20 mouse cellular contexts compared by ENCODE assay signal in the genomic region with DNA sequence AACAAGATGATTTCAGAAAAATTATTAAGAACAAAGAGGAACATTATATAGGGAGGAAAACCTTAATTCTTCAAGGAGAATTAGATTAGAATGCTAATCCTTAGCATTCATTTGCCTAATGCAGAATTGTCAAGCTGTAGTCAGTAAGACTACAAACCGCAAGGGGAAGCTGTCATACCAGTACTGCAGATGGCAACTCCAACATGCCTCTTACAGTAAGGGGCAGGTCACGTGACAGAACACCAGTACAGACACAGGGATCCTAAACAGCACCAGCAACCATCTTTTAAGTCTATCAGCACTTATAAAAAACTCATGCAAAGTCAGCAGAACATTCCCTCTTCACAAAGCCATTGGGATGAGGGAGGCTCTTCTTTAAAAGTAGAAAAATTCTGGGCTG. TPM values are rescaled to one million over a fixed set of nuclear protein-coding genes. Genes with fewer than 3 reads are reported as not detected.
DNase-seq lines count a peak whose midpoint lies in the region; TF ChIP-seq lines count a peak whose summit lies in the region.
"Had no signal": no experiment of that assay in that cellular context is flagged by ENCODE, and none has a peak within 500 bp of the region (broad histone marks: within the 10 kb centered on the region; RNA-seq: fewer than 3 reads in every experiment).

No protein-coding gene starts in this region.

- WGBS in spleen, adult 2 months = 22% methylated on average over 2 of the region's 2 CpGs

- peak; percentile 41 to 48 for DNase-seq in spleen, adult 2 months (ENCODE audit: low read depth in 1 of 2, low spot score in 2 of 2)
- DNase-seq in spleen, adult 18-20 months = no peak
- DNase-seq in ZHBTc4 (ENCODE audit: low read depth, low spot score) = peak; percentile 39
- DNase-seq in natural killer cell, adult 2 months (ENCODE audit: low spot score in 2 of 2) = peak; percentile 31 to 56
- peak; percentile 59 for DNase-seq in thymus, postnatal 4 days
- no peak for DNase-seq in right cerebral cortex, postnatal 25 days
- no peak for DNase-seq in lung, postnatal 4 days
- DNase-seq in right cerebral cortex, postnatal 36 days (ENCODE audit: low spot score in 2 of 2) = no peak
- DNase-seq: adrenal gland, adult 8-10 months; cerebellum, adult 8-10 months; forebrain, postnatal 0 days; gastrocnemius, postnatal 14 days; heart, postnatal 4 days; layer of hippocampus, adult 9-11 months; lung, embryonic 14.5 days; right cerebral cortex, adult 18-20 months had no signal

- no peak for TF ChIP-seq CTCF in spleen, adult 2 months (IDR thresholded peaks at IDR 0.05; ENCODE audit: extremely low read depth, insufficient read depth, insufficient read length, insufficient replicate concordance)

- H3K36me3 ChIP-seq in spleen, adult 2 months (ENCODE audit: control insufficient read depth, insufficient read depth, low read length) = no peaks in the 10 kb centered on the region
- H3K36me3 ChIP-seq: heart, embryonic 13.5 days; limb, embryonic 15.5 days had no signal

- TF ChIP-seq POLR2A in spleen, adult 2 months (IDR thresholded peaks at IDR 0.05; ENCODE audit: low read depth, low read length) = no peak

- no peak overlapping the region for H3K27ac ChIP-seq in spleen, adult 2 months (ENCODE audit: insufficient read depth, low read length)
- H3K27ac ChIP-seq: hindbrain, postnatal 0 days; limb, embryonic 15.5 days had no signal

- peaks cover 10% of the 10 kb centered on the region; the same call in 1 of the 2 replicates for H3K4me1 ChIP-seq in spleen, adult 2 months (ENCODE audit: control insufficient read depth, insufficient read depth, insufficient read length)

- no peaks in the 10 kb centered on the region for H3K27me3 ChIP-seq in spleen, adult 2 months (ENCODE audit: control insufficient read depth, insufficient read depth, low read length)
- H3K27me3 ChIP-seq: heart, embryonic 13.5 days; limb, embryonic 15.5 days had no signal

- H3K4me3 ChIP-seq in spleen, adult 2 months (ENCODE audit: extremely low read depth, insufficient read depth, insufficient read length) = no peak overlapping the region
- H3K4me3 ChIP-seq: erythroblast, embryonic 14.5 days; heart, embryonic 13.5 days; limb, embryonic 15.5 days had no signal

RNA-seq across cellular contexts. Expression of gene Tex9, which starts 1.5 kb away (rescaled TPM):
- 2.2 and 2.6 TPM in 2 replicates for polyA plus RNA-seq in spleen, adult 2 months (2012; rRNA removed)

RNA-seq across cellular contexts. Expression of gene Rfx7, which starts 38.6 kb away (rescaled TPM):
- 7.4 and 7.8 TPM in 2 replicates for polyA plus RNA-seq in spleen, adult 2 months (2012; rRNA removed)

RNA-seq across cellular contexts. Expression of gene Mns1, which starts 55.7 kb away (rescaled TPM):
- 0.63 and 0.74 TPM in 2 replicates for polyA plus RNA-seq in spleen, adult 2 months (2012; rRNA removed)

Comparison
In these comparisons a context has a peak if more than half of its experiments do, and no peak if none do; other contexts are left out.
1. DNase-seq: peak in spleen, adult 2 months (2 of 2), ZHBTc4 (single experiment), natural killer cell, adult 2 months (2 of 2) and thymus, postnatal 4 days (single experiment); none in spleen, adult 18-20 months (0 of 2), right cerebral cortex, postnatal 25 days (single experiment), lung, postnatal 4 days (0 of 2) and right cerebral cortex, postnatal 36 days (0 of 2).